Mouse (Mus musculus) kidney, adult 2 months (tissue): ENCODE data around the gene Met.

Source experiments
- CTCF ChIP-seq: fragments of 200-500 bp; conservative IDR thresholded peaks from 2 replicates; pipeline ENCODE4 v1.5.1; 2011; ENCODE audit warnings: low read depth, mild to moderate bottlenecking, control low read depth, low read length, moderate library complexity, mixed read lengths; ENCODE audit not compliant: insufficient read depth, insufficient read length
- POLR2A ChIP-seq: fragments of 200-500 bp; IDR thresholded peaks from one replicate; pipeline ENCODE4 v1.6.1; 2011; ENCODE audit warnings: low read depth, low read length, control low read depth

DNA sequence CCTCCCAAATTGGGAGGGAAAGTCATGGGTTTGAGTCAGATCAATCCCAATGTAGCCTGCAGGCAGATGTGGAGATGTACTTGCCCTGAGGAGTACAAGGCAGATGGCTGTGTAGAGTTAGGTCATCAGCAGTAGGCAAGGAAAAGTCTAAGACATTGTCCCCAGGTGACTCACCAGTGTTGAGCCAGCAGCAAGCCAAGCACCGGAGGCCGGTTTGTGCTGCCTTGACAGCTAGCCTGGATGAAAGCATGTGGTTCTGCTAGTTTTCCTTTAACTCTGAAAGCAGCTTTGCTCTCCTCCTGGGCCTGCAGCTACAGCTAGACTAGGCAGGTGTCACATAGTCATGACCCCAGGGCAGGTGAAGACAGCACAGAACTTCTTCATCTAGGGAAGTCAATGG, 43.2 kb downstream of the Met start:
- no peak for TF ChIP-seq POLR2A
- no peak for TF ChIP-seq CTCF
